Mouse (Mus musculus) lung, adult 2 months (tissue): Measurements from ENCODE around the gene Olfr1349.

ENCODE experiments used
- CTCF ChIP-seq: fragments of 200-500 bp; IDR thresholded peaks from 2 replicates; pipeline ENCODE4 v1.5.1; 2011; ENCODE audit warnings: mild to moderate bottlenecking, low read length, control low read depth; ENCODE audit not compliant: insufficient read depth
- POLR2A ChIP-seq: fragments of 200-500 bp; IDR thresholded peaks from 2 replicates; pipeline ENCODE4 v1.6.1; 2011; ENCODE audit warnings: low read depth, mild to moderate bottlenecking, control low read depth, low read length, borderline replicate concordance; ENCODE audit errors: extremely low read depth

- TF ChIP-seq POLR2A (no peak), CTCF (no peak)
Observed at GRCm38 (mm10) chr7:6486841-6487240, 35.9 kb downstream of the Olfr1349 start, which contains the start of gene Olfr5.
